Mouse (Mus musculus) inflammation-experienced regulatory T-cells, adult 6 months (primary cell): ENCODE measurements at regions not wholly inside any gene's neighbourhood (a gene's known extent, or its start where the extent isn't known, plus 50 kb on each side); places are given as distances from the start of the nearest gene placed in this dataset.
"Not testable (repeated sequence)": the region's sequence is repeated elsewhere in the genome, so short reads cannot be mapped to it uniquely, and the experiment has no call there.

ENCODE experiments used
- ATAC-seq: one replicate; pipeline ENCODE4 v1.8.0; 2017

- no peak for ATAC-seq
Measured at GRCm38 (mm10) chr8:113916649-113917048, 68.1 kb upstream of the Adamts18 start.

DNA sequence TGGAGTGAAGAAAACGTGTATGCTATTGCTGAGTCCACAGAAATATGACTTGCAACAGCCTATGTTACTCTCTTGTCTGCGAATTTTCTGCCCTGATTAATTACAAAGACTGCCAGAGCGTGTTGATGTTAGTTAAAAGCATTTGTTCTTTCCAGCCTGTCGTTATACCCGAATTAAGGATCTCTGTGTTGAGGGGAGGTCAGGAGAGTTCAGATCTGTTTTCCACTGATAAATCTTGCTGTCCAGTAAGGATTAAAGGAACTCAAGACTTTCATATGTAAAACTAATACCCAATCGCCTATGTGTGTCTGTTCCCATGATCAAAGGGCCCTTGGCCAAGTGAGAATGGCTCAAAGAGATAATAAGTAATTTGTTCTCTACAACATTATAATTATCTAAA is 68.7 kb upstream of the Adamts18 start:
- ATAC-seq: no peak

DNA sequence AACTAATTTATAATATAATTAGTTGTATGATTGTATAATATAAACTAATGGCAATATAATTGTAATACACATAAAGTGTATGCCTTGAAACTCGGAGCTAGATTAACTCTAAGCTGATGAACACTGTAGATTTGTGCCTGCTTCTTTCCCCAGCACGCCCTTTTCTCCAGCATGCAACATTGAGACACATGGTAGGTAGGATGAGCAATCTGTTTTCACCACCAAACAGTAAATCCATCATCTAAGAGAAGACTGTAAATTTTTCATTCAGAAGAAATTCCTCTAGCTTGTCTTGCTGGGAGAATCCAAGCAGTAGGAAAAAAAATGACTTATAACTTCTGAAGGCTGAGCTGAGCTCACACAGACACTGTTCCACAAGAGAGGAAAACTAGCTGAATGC is 71.8 kb upstream of the Adamts18 start:
- no peak for ATAC-seq

- ATAC-seq: no peak
Measured at GRCm38 (mm10) chr8:113923381-113923780, 74.8 kb upstream of the Adamts18 start.

GRCm38 (mm10) chr8:113953721-113954120 is 105.2 kb upstream of the Adamts18 start:
- ATAC-seq: no peak

GRCm38 (mm10) chr8:113956439-113957043 is 108.0 kb upstream of the Adamts18 start:
- ATAC-seq: no peak

- no peak for ATAC-seq
Measured at GRCm38 (mm10) chr8:113957821-113958220, 109.3 kb upstream of the Adamts18 start.

DNA sequence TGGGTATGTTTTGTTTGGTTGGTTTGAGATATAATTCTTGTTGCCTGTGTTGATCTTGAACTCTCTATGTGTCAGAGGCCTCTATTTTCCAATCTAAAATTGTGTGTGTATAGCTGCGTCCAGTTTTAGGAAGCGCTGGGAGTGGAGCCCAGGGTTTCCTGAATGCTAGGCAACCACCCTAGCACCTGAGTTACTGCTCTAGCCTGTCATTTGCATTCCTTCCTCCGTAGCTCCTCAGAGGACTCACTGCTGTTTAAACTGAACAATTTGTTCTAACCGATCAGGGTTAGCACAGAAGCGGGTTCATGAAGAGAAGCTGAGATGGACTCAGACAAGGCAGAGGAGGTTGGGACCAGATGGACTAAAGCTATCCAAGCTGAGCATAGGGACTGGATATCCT is 127.3 kb upstream of the Adamts18 start:
- no peak for ATAC-seq

DNA sequence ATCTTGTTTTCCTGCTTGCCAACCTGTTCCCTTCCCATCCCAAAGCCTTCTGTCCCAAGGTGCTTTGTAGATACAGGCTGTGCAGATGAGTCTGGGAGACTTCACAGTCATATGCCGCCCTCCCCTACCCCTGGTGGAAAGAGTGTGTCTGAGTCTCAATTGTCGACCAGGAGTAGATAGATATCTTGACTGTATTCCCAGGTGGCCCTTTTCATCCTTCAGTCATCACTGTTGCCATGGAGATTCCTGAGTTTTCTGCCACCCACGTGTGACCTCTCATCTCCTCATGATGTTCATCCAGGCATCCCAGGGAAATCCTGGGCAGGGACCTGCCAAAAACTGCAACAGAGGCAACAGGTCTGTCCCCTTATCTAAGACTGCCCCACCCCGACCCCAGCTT is 128.1 kb upstream of the Adamts18 start:
- no peak for ATAC-seq

GRCm38 (mm10) chr8:113977072-113977471 is 128.5 kb upstream of the Adamts18 start:
- ATAC-seq: no peak

DNA sequence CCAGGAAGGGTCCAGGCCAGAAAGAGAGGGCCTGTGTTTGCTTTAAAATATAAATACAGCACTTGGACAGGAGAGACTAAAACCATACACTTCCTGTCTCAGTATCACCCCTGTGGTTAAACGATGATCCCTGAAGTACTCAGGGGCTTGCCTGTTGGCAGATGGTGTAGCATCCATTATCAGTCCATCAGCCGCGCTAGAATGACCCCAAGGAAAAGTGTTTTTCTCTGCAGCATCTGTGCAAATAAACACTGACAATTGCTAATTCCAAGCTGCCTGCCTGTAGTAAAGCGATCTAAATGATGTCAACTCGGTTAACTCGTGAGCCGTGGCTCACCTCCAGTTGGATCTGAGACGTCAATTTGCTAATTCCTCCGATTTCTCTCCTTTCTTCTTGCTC is 130.4 kb upstream of the Adamts18 start:
- ATAC-seq: no peak

DNA sequence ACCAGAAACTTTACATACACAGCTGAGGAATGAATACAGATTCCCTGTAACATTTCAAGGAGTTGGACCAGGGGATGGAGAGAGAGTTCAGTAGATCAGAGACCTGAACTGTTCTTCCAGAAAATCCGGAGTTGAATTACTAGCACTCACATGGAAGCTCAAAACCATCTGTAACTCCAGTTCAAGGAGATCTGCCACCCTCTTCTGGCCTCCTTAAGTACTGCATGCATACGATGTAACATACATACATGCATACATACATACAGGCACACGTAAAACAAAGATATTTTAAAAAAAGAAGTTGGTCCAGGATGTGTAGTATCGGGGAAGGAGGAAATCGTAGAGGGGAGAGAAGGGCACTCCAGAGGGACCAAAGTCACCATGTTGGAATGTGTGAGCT is 131.3 kb upstream of the Adamts18 start:
- ATAC-seq: no peak

- no peak for ATAC-seq
Measured at GRCm38 (mm10) chr8:113981339-113981738, 132.8 kb upstream of the Adamts18 start.

DNA sequence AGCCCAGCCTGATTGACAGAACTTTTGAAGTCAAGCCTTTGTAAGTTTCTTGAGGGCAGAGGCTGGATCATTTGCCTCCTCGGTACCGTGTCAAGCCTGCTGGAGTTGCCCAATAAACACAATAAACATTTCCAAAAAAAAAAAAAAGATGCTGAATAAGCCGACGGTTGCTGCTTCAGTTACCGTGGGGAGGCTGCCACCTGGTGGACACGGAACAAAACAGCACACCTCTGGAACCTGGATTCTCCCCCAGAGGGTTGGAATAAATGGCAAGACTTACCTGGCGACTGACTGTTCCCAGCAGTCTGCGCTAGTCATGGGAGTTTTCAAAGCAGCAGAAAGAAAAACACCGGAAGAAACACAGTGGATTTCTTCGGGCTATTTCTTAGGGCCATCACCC is 136.3 kb upstream of the Adamts18 start:
- peak; percentile 58 for ATAC-seq

DNA sequence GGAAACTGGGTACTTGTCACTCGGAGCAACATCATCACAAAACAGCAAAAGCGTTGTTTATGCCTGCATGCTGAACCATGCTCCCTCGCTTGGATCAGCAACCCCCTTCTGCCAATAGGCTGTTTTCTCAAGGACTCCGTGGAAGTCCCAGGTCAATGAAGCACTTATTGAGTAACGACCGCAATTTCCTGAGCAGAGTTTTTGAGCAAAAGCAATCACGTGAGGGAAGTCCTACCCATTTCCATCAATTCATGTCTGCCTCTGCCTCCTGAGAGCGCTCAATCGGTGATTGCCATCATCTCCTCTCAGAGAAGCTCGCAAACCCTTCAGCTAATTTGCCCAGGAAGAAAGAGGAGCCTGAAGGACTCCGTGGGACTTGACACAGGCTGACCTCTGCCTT is 136.9 kb upstream of the Adamts18 start:
- ATAC-seq: no peak

- no peak for ATAC-seq
Measured at GRCm38 (mm10) chr8:113985948-113986347, 137.4 kb upstream of the Adamts18 start.

DNA sequence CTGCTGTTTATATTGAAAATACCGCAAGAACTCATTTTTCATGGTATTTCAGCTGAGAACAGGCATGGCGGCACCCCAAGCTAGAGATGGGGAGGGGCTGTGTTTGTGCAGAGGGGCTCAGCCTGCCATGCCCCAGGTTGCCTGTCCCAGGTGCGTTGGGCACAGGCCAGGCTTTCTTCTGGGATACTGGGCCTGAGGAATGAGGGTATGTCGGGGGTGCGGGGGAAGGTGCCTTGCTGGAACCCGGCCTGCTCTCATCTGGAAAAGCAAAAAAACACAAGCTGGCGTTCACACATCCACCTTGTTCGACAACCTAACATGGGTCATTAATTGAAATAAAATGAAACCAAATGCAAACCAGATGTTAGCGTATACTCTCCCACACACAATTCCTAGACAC is 142.2 kb upstream of the Adamts18 start:
- no peak for ATAC-seq

DNA sequence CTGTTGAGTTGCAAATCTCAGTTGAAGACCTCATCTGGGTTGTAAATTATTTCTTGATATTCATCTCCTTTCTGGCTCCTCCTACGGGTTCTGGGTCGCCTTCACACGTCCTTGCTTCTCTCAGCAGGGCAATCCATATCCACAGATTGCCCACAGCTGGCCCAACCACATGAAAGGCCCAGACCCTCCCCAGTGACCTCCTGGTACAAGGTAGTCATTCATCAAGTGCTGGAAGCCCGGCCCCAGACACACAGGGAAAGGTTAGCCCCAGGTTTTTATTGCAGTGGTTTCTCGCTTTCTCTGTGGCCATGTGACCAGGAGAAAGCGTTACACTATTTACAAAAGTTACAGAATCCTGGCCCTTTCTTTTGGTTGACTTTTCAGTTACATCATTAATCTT is 134.5 kb upstream of the Nudt7 start:
- ATAC-seq: no peak

DNA sequence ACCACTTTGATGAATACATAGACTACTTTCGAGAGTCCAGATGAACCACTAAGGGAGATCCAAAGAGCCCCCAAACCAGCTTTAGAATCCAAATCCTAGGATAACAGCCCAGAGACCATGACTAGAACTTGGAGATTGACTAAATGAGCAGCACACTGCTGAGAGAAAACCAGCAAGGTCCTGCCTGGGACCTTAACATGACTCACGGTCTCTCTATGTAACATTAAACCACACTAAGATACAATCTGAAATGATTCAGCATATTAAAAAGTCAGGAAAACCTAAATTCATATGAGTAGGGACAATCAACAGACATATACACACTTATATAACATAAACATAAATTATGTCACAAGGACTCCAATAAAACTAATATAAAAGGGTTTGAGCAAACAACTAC is 131.7 kb upstream of the Nudt7 start:
- no peak for ATAC-seq

DNA sequence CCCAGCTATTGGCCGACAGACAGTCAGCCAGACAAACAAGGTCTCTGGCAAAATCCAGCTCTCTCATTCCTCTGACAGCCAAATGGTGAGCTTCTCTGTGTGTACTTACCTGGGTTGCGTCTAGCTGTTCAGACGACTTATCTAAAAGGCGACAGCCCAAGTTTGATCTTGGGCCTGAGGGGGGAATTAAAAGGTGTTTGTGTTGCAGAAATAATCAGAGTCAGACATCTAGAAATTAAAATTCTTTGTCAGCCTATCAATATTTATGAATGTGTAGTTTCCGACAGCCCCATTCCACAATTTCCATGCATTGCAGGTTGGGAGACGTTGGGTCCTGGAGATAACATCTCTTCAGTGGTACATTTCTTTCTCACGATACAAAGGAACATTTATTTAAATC is 128.9 kb upstream of the Nudt7 start:
- no peak for ATAC-seq

DNA sequence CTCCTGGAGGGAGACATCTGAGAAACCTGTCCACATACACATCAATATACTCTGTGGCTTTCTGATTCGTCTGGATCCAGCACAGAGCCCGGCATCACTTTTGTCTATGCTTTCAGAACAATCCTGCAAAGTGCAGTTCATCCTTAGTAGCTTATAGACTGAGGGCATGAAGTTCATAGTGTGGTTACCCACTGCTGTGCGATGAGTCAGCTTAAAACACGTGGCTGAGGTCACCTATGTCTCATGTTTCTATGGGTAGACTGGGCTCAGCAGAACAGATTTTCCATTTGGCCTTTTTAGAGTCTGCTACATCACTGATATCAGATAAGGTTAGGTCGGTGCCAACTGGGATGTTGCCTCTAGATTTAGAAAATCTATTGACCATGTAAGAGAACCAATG is 126.8 kb upstream of the Nudt7 start:
- ATAC-seq: no peak

- no peak for ATAC-seq
Measured at GRCm38 (mm10) chr8:114007103-114007502, 126.3 kb upstream of the Nudt7 start.

- ATAC-seq: no peak
Measured at GRCm38 (mm10) chr8:114018364-114018763, 115.0 kb upstream of the Nudt7 start.

DNA sequence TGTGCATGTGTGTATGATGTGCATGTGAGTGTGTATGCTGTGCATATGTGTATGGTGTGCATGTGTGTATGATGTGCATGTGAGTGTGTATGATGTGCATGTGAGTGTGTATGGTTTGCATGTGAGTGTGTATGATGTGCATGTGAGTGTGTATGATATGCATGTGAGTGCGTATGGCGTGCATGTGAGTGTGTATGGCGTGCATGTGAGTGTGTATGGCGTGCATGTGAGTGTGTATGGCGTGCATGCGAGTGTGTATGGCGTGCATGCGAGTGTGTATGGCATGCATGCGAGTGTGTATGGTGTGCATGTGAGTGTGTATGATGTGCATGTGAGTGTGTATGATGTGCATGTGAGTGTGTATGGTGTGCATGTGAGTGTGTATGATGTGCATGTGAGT is 103.2 kb upstream of the Nudt7 start:
- ATAC-seq: not testable (repeated sequence)

DNA sequence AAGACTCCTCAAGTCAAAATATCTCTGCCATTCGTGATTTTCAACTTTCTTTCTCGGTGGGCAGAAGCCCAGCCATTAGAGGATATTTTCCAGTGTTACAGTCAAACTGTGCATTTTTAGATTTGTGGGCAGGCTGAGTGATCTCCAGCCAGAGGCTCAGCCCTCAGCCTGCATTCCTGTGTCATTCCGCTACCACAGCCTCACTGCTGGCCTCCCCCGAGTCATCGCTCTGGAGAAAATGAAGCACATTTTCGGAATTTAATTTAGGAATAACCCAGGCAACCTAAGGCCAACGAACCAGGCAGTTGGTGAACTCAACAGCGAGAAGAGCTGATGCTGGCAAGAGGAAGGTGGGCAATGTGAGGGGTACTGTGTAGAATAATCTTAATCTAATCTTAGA is 80.9 kb upstream of the Nudt7 start:
- no peak for ATAC-seq

- no peak for ATAC-seq
Measured at GRCm38 (mm10) chr8:114063566-114063965, 69.8 kb upstream of the Nudt7 start.
